Mouse (Mus musculus) retina, postnatal 7 days (tissue): ENCODE data around the gene Hadh.

ENCODE experiments used
- DNase-seq: peaks from one replicate; pipeline ENCODE4 v3.0.0-alpha.2; 2012; ENCODE audit warnings: low read depth, low spot score

Hadh gene

DNA sequence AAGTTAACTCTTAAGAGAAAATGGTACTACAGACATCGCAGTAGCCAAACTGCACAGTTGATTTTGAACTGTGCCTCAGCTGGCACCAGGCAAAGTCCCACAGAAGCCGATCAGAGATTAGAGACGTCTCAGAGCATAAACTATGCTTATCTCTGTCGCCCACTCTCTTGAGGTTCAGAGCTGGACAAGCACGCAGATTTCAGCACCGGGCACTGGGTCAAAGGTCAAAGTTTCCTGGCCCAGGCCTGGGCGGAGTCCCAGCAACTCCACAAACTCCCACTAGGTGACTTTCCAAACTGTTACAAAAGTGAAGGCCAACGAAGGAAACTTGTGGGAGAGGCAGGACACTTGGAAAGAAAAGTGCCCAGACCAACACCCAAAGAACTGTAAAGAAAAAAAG lies 744 bp downstream of the Hadh start:
- DNase-seq, result no peak

GRCm38 (mm10) chr3:131270381-131270780 lies 1.5 kb downstream of the Hadh start:
- peak; percentile 33 for DNase-seq

GRCm38 (mm10) chr3:131266366-131267050 lies 5.4 kb downstream of the Hadh start:
- DNase-seq, result no peak

GRCm38 (mm10) chr3:131265516-131265915 lies 6.4 kb downstream of the Hadh start:
- no peak for DNase-seq

- DNase-seq, result no peak
These were observed 8.0 kb downstream of the Hadh start for GRCm38 (mm10) chr3:131263766-131264486.

DNA sequence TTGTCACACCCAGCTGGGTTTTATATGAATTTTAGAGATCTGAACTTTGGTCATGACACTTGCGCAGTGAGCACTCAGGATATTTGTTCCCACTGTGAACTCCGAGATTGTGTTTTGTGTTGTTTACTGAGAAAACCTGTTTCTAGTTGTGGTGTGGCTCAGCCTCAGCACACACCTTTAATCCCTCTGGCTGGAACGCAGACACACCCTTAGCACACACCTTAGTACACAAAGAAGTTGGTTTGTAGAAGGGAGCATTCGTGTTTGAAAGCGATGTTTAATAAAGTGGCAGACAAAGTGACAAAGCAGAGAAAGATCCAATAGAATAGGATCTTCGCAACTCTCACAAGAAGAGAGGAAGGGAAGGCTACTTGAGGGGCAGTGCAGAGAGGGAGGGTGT lies 11.5 kb downstream of the Hadh start:
- no peak for DNase-seq

DNA sequence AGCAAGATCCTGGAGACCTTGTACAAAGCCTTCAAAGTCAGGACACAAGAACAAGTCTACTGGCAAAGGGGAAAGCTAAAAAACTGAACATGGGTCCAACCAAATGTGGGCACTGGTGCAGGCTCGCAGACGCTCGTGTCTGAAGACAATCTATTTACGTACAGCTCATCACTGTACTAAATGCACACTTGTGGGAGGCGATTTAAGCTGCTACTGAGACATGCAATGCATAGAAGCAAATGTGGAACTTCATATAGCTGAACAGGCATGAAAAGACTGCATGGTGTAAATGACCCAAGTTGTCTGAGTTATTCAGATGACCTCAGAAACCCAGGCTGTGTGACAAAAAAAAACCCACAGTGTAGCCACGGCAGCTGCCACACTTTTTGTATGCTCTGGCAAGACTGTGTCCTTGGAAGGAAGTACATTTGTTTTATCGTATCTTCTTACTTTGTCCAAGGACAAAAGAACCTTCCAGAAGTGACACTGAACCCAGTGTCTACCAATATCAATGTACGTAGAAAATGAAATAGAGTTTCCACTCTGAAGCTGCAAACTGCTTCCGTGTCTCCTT lies 12.4 kb downstream of the Hadh start:
- DNase-seq, result no peak

DNA sequence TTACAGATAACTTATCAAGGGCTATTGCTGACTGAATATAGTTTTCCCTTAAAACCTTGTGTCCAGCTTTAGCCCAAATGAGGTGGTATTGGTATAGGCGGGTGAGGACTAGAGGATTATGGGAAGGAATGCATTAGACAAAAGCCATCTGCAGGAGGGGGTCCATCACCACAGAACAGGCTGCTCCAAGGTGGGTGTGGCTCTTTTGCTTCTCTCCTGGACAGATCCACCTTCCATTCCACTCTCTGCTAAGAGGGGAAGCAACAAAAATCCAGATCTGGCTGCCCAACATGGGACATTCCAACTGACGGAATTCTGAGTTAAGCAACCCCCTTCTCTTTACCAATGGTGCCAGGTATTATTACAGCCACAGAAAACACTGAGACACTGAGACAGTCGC lies 13.0 kb downstream of the Hadh start:
- no peak for DNase-seq

DNA sequence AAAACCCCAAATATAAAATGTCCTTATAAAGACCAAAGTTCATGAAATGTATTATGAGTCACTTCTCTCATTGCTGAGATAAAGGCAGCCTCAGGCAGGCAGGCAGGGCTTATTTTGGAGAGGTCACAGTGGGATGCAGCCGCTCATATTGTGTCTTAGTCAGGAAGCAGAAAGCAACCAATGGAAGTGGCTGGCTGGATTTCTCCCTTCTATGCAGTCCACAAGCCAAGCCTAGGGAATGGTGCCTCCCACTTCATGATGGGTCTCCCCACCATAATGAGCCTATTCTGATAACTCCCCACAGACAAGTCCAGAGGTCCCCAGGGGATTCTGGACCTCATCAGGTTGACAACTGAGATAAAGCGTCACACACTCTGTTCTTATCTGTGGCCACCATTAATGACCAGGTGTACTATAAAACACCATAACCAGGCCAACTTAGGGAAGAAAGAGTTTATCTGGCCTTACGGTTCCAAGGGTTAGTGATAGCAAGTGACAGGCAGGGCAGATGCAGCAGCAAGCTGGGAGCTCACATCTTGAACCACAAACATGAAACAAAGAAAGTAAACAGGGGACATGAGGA lies 16.4 kb downstream of the Hadh start:
- no peak for DNase-seq

DNA sequence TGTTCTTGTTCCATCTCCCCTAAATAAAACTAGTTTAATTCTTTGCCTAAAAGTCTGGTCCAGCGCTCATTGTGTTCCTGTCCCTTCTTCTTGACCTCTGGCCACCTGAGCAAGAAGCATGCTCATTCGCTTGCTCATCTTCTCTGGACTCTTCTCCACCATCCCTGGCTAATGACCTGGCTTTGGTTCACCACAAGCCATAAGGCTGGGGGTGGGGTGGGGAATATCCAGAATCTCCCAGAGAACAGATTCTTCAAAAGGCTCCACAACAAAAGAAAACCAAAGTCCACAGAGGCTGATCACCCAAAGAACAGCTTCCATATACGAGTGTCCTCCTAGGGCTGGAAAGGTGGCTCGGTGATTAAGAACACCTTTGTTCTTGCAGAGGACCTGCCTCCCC lies 16.9 kb downstream of the Hadh start:
- no peak for DNase-seq

DNA sequence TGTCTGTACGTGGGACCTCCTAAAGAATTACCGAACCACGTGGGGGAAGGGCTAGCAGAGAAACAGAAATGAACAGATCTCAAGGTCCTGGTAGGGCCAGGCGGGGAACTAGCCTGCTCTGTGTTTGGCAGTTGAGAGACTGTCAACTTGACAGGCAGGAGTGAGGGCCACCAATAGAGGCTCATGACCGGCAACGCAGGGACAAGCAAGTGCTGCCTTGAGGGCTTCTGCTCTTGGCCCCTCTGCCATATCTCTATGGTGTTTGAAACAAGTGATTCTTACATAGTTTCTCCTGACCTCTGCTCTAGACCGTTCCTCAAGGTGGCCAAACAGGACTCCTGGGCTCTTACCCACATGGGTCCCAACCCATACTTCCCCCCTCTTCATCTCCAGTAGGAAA lies 20.3 kb downstream of the Hadh start:
- DNase-seq, result no peak

- DNase-seq, result no peak
These were observed 20.9 kb downstream of the Hadh start for GRCm38 (mm10) chr3:131250978-131251377.

GRCm38 (mm10) chr3:131250283-131250682 lies 21.6 kb downstream of the Hadh start:
- no peak for DNase-seq

- no peak for DNase-seq
These were observed 23.5 kb downstream of the Hadh start for GRCm38 (mm10) chr3:131248444-131248843.

GRCm38 (mm10) chr3:131247851-131248250 lies 24.1 kb downstream of the Hadh start:
- DNase-seq, result no peak

GRCm38 (mm10) chr3:131247447-131247846 lies 24.5 kb downstream of the Hadh start:
- no peak for DNase-seq

GRCm38 (mm10) chr3:131246579-131247046 lies 25.3 kb downstream of the Hadh start:
- no peak for DNase-seq

DNA sequence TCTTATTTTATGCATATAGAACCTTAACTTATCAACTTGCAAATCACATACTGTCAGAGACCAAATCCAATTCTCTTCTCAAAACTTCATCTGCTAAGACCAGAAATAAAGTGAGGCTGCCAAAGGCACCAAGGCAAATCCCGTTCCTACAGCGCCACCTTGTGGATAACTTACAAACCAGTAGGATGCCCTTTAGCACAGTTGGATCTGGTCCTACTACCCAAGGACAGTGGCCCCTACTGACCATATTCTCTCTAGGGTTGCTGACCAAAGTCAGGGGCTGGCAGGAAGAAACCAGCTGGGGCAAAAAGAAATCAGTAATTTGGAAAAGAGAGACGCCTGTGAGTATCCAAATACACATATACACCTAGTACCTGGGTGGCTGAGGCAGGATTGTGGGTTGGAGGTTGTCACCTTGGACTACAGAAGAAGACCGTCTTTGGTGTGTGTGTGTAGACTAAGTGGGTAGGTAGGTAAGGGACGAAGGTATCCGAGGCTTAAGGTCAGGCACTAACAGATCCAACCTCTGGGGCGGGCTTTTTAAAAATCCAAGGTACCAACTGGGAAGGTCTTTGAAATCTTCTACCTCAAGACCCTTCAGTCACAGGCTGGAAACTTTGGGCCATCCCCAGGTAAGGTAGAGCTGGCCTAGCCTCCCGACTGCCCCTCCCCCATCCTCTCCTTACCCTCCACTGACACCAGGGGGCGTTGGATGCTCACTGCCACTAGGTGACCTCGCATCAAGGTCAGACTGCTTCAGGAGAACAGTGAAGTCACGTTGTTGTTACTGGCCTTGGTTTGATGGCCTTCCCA lies 25.9 kb downstream of the Hadh start:
- peak; percentile 56 for DNase-seq

DNA sequence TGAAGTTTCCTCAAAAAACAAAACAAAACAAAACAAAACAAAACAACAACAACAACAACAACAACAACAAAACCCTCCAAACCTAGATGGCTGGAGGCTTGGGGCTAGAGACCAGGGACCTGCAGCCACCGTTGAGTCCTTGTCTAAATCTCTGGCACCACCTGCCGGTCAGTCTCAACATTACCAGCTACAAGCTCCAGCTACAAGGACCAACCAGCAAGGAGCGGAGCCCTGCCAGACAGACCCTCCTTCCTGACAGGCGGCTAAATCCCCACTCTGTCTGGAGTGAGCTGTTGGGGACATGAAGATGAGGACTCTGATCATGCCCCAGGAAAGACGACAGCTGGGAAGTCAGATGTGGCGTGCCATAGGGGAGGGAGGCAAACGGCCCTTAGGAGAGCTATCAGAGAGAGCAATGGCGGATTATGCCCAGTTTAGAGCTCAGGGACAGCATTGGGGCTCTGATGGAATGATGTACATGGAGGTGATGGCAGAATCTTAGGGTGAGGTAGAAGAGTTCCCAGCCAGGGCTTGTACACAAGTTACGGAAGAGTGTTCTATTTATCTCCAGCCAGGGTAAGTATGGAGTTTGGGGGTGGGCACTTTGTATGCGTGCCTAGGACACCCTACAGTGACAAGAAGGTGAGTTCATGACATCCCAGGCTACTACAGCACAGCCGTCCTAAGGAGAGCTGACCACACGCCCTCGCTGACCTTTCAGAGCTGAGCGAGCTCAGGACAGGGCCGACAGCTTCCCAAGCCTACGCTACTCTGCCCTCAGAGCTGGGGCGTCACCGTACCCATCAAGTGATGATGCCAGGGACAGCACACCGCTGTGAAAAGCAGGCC lies 33.9 kb downstream of the Hadh start:
- peak; percentile 82 for DNase-seq

DNA sequence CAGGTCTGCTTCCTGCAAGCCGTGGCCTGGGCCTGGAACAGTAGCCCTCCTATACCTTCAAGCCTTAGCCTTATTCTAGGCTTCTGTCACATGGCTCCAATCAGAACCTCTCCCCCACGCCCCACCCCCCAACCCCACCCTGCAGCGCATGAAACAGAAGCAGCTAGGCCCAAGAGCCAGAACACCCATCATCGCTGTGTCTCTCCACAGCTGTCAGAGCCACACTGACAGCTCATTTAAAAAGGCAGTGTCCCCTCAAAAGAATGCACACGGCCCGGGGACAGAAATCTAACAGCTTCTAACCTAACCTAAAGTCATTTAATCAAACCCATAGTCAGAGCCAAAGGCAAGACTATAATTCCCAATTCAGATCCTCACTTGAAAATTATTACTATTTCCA lies 34.8 kb downstream of the Hadh start:
- no peak for DNase-seq

DNA sequence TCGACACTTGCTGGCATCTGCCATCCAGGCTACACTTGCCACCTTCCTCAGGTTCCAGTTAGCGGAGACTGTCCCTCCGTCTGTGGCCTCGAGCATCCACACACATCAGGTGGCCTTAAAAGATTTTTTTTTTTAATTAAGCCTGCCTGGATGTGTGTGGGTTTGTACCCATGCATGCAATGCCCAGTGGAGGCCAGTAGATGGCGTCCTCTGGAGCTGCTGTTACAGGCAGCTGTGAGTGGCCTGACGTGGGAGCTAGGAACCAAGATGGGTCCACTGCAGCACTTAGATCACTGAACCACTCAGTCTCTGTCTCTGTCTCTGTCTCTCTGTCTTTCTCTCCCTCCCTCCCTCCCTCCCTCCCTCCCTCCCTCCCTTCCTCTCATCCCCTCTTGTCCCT lies 43.8 kb downstream of the Hadh start:
- no peak for DNase-seq
